In the genomic region with DNA sequence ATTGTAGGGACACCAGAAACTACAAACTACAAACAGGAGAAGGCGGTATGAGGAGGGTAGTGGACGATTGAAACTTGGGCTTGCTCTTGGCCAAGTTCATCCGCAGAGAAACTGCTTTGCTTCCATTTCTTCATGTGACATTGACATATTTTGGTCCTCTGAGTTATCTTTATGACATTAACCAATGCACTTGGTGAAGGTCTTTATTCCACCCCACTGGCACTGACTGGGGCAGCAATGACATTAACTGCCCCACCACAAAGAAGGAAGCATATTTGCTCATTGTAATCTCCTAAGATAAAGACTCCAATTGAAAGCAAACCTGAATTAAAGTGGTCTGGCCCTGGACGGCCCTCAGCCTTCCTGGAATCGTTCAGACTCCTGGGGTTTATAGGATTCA, we compare ENCODE assay signal across 28 mouse cellular contexts.
DNase-seq lines count a peak whose midpoint lies in the region; ATAC-seq and TF ChIP-seq lines count a peak whose summit lies in the region.
"Had no signal": no experiment of that assay in that cellular context is flagged by ENCODE, and none has a peak within 500 bp of the region (broad histone marks: within the 10 kb centered on the region; RNA-seq: fewer than 3 reads in every experiment).

No protein-coding gene starts in this region.

- ATAC-seq in stomach, postnatal 0 days (ENCODE audit: low FRiP score, low TSS enrichment) = no peak
- ATAC-seq: activated CD4-positive, CD25-positive, alpha-beta regulatory T cell, adult 4 months; forebrain, embryonic 14.5 days; forebrain, postnatal 0 days; hindbrain, postnatal 0 days; inflammation-experienced regulatory T-cells, adult 6 months had no signal

- no peaks in the 10 kb centered on the region for H3K36me3 ChIP-seq in stomach, postnatal 0 days (ENCODE audit: control insufficient read depth, insufficient read depth, low read length)
- H3K36me3 ChIP-seq: embryonic facial prominence, embryonic 10.5 days; embryonic facial prominence, embryonic 13.5 days; heart, embryonic 10.5 days had no signal

- no peak for TF ChIP-seq EP300 in stomach, postnatal 0 days (optimal IDR thresholded peaks at IDR 0.05)

- H3K27me3 ChIP-seq in stomach, postnatal 0 days (ENCODE audit: control insufficient read depth, insufficient read depth, low read length) = no peaks in the 10 kb centered on the region
- H3K27me3 ChIP-seq: embryonic facial prominence, embryonic 13.5 days; heart, embryonic 13.5 days had no signal

- H3K9ac ChIP-seq in stomach, postnatal 0 days (ENCODE audit: low read length) = no peak overlapping the region
- H3K9ac ChIP-seq: embryonic facial prominence, embryonic 13.5 days; forebrain, postnatal 0 days; heart, embryonic 13.5 days; hindbrain, embryonic 14.5 days had no signal

- no peaks in the 10 kb centered on the region for H3K9me3 ChIP-seq in stomach, postnatal 0 days (ENCODE audit: control insufficient read depth, low read length)
- H3K9me3 ChIP-seq: embryonic facial prominence, embryonic 10.5 days; embryonic facial prominence, embryonic 13.5 days; heart, embryonic 10.5 days; heart, embryonic 13.5 days had no signal

- TF ChIP-seq POLR2A in cortical plate, adult 2 months (IDR thresholded peaks at IDR 0.05; ENCODE audit: extremely low read depth, insufficient read depth, low read length) = no peak

- no peak for TF ChIP-seq CTCF in gastrocnemius, adult 2 months (IDR thresholded peaks at IDR 0.05)
- TF ChIP-seq CTCF in cortical plate, adult 2 months (IDR thresholded peaks at IDR 0.05; ENCODE audit: extremely low read depth, insufficient read depth, low read length) = no peak
- TF ChIP-seq CTCF in stomach, postnatal 0 days (IDR thresholded peaks at IDR 0.05; ENCODE audit: low read depth) = no peak

- peak; percentile 45 to 81 for DNase-seq in adrenal gland, adult (ENCODE audit: inconsistent age in 2 of 2, low spot score in 1 of 2)
- DNase-seq in adrenal gland, adult 8-10 months = no peak
- no peak for DNase-seq in gastrocnemius, adult 2 months
- DNase-seq in gastrocnemius, postnatal 4 days (ENCODE audit: low spot score in 2 of 2) = no peak
- no peak for DNase-seq in stomach, postnatal 0 days (ENCODE audit: low spot score)
- DNase-seq in yolk sac, embryonic 10.5 days (ENCODE audit: low spot score) = no peak
- DNase-seq: adrenal gland, postnatal 10 days; adrenal gland, postnatal 36 days; cerebellum, adult 2 months; cerebellum, adult 9-11 months; cerebellum, postnatal 25 days; embryo, embryonic 11 days; forebrain, postnatal 0 days; gastrocnemius, postnatal 25 days; heart, adult 2 months; heart, postnatal 14 days; heart, postnatal 4 days had no signal

- no peak overlapping the region for H3K4me3 ChIP-seq in gastrocnemius, adult 2 months
- H3K4me3 ChIP-seq in cortical plate, adult 2 months (ENCODE audit: insufficient read depth, low read length) = no peak overlapping the region
- no peak overlapping the region for H3K4me3 ChIP-seq in stomach, postnatal 0 days (ENCODE audit: low read depth, low read length)
- H3K4me3 ChIP-seq: embryonic facial prominence, embryonic 10.5 days; embryonic facial prominence, embryonic 13.5 days; erythroblast, embryonic 14.5 days; heart, adult 2 months; heart, embryonic 10.5 days; heart, embryonic 13.5 days had no signal

- H3K27ac ChIP-seq in gastrocnemius, adult 2 months = 0 out of 2 replicates have a peak overlapping the region, but pooled peaks have one; percentile 9
- H3K27ac ChIP-seq in cortical plate, adult 2 months (ENCODE audit: insufficient read depth, low read length) = peak overlapping the region; percentile 42; the same call in 1 of the 2 replicates
- 0 out of 2 replicates have a peak overlapping the region, but pooled peaks have one; percentile 24 for H3K27ac ChIP-seq in stomach, postnatal 0 days (replicated peaks)
- H3K27ac ChIP-seq: embryonic facial prominence, embryonic 10.5 days; embryonic facial prominence, embryonic 13.5 days; heart, adult 2 months; heart, embryonic 10.5 days; heart, embryonic 13.5 days; hindbrain, embryonic 14.5 days; hindbrain, postnatal 0 days had no signal

- peaks cover 7% of the 10 kb centered on the region; the same call in 1 of the 2 replicates for H3K4me1 ChIP-seq in cortical plate, adult 2 months (ENCODE audit: control insufficient read depth, insufficient read depth, low read length)
- H3K4me1 ChIP-seq in stomach, postnatal 0 days (replicated peaks; ENCODE audit: control insufficient read depth, insufficient read depth) = peaks cover 5% of the 10 kb centered on the region

- 72% methylated on average over 5 of the region's 5 CpGs for WGBS in stomach, postnatal 0 days

- intact Hi-C loops in gastrocnemius, adult 2 months (cut with DNase I) = no loop called here

- no peak overlapping the region for H3K4me2 ChIP-seq in stomach, postnatal 0 days (replicated peaks; ENCODE audit: low read depth)
- H3K4me2 ChIP-seq: embryonic facial prominence, embryonic 13.5 days; heart, embryonic 13.5 days; hindbrain, embryonic 14.5 days had no signal

Comparison
In these comparisons a context has a peak if more than half of its experiments do, and no peak if none do; other contexts are left out.
1. DNase-seq: peak in adrenal gland, adult (2 of 2); none in adrenal gland, adult 8-10 months (single experiment), gastrocnemius, adult 2 months (single experiment), gastrocnemius, postnatal 4 days (0 of 2), stomach, postnatal 0 days (single experiment) and yolk sac, embryonic 10.5 days (single experiment).
2. Peak in every context shown above with its lines, with median percentiles within 50 percentile points of each other: H3K27ac ChIP-seq.